Mouse (Mus musculus) 416B (cell line): ENCODE data around the gene Ubqln5.

Experiments used
- DNase-seq: peaks from one replicate; pipeline ENCODE4 v3.0.0; 2011; ENCODE audit warnings: low read depth

Ubqln5 gene

DNA sequence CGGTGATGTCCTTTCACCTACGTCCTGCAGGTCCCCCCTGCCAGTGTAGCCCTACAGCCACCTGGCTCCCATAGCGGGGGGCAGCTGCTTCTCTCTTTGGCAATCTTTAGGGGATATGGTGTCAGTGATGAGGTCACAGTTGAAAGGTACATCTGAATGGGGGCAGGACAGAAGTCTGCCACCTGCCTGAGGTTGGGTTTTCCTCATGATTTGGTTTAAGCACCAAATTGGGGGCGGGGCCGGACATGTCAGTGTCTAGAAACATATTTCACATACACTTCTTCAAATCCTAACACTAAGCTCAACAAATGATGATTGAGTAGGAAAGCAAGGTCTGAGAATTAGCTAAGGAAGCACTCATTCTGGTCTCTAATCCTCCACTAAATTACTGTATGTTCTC lies at the start of gene Ubqln5:
Gene Ubqln5 (minus strand): TSS at position 101 of the 400 bp plus-strand sequence.
- DNase-seq: no peak

DNA sequence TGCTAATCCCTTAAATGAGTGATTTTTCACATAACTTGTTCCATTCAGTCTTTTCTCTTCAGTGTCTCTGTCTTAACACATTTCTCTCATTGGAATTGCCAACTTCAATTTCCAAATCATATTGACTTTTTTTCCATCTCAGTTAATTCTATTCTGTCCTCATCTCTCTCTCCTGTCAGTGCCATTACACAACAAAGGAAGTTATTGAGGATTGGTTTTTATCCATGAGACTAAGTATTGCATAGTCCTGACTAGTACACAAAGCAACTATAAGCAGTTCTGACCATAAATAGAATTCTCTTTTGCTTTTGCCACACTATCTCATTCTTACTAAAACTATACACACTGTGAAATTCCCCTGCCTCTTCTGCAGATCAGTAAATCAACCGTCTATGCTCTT lies 49.4 kb upstream of the Ubqln5 start:
- no peak for DNase-seq

DNA sequence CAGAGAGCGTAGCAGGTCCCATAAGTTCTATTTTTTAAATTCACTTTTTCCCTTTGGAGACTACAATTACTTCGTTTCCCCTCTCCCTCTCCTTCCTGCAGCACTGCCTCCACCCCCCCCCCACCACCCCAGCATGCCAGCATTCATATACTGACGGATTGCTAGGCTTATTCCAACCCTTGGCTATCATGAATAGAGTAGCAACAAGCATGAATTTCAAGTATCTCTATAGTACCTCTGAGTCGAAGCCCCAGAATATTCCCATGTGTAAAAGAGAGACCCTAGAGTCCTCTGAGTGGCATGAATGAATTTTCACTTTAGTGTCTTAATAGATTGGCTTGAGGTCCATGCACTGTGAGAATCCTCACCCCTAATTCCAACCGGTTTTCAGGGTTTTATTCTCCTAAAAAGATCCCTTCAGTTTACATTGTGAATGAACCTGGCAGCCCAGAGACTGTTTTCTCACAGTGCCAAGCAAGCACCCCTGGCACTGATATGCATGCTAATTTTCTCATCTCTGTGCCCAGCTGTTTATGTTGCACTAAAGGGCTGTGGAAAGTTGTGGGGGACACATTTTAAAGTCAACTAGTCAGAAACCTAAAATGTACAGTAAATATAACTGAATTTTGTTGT lies 48.9 kb upstream of the Ubqln5 start:
- DNase-seq: no peak

DNA sequence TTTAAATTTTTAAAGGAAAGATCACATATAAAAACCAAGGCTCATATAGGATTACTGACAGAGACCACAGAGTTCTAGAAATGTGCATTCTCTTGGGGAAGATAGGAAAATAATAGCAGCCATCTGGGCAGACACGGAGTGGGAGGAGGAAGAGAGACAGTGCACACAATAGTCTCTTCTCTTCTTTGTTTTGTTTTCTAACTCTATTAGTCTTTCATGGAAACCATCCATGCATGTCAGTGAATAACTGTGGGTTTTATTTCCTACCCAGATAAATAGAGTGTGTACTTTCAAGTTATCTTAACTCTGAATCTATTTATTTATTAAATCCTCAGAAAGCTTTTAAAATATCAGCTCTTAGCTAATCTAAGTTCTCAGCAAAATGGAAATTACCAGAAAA lies 45.5 kb upstream of the Ubqln5 start:
- no peak for DNase-seq

DNA sequence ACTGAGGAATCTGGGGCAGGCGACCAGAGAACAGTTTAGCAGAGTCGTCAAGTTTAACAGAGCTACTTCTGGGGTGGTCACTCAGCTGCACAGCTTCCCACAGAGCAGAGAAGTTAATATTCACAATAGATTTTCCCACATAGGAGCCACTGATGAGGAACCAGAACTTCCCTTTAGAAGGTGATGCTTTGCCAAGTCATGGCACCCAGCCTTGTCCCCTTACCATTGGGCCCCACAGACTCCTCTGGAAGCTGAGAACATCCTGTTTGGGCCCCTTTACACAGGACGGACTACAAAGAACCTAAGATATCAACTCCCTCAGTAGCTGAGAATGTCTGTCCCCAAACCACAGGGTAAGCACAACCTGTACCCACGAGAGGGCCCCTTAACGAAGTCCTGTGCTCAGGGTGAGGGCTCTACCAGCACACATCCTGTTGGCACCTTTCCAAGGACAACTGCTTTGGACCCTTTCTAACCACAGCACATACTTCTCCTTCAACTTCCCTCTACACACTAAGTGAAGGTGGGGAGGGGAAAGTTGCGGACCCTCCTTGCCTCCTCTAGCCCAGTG lies 40.1 kb upstream of the Ubqln5 start:
- DNase-seq: peak; percentile 99

DNA sequence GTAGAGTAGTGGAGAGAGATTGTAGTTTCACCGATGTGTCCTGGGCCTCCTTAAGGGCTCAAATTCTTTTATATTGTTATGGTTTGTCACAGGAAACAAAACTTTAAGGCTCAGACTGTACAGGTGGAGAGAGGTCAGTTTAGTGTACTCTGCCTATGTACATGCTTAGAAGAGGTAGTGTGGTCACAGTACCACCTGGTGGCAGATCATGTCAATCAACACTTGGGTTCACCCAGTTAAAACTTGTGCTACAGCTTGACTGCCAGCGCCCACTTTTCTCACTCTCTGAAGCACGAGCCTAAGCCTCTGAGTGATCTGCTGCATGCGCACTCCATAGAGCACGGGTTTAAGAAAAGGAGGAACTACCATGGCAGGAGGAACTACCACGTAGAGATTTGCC lies 37.5 kb upstream of the Ubqln5 start:
- DNase-seq: peak; percentile 90

DNA sequence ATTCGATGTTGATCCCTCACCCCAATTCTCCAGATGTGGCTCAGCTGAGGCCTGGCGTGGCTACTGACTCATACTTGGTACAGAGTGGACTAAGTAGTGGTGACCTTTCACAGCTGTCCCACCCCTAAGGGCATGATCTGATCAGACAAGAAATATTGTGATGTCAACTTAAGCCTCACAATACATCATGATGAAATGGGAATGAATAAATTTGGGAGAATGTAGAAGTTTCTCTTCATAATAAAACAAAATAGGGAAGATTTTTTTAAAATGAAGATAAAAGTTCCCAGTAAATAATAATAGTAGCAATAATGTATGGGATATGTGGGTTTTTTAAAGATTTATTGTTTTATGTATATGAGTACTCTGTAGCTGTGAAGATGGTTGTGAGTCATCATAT lies 20.8 kb upstream of the Ubqln5 start, which contains the start of gene Ubqlnl:
Gene Ubqlnl (minus strand): TSS at position 101 of the 400 bp plus-strand sequence.
- DNase-seq: no peak

DNA sequence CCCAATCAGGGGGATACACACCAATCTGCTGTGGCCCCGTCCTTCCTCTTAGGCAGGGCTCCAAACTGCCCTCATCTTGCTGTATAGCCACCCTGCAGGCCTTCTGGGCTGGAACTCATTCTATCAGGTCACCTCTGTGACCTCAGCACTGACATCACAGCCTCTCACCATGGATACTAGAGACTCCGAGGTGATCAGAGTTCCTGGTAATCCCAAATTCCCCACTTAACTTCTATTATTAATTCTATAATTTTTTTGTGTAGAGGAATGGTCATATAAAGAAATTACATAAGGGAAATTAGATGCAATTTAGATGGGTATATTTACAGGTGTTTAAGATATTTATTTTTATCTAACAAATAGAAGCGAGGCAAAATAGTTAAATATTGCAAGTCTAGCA lies 13.6 kb upstream of the Ubqln5 start, which contains the start of gene Ubqln3:
Gene Ubqln3 (minus strand): TSS at position 101 of the 400 bp plus-strand sequence.
- no peak for DNase-seq

DNA sequence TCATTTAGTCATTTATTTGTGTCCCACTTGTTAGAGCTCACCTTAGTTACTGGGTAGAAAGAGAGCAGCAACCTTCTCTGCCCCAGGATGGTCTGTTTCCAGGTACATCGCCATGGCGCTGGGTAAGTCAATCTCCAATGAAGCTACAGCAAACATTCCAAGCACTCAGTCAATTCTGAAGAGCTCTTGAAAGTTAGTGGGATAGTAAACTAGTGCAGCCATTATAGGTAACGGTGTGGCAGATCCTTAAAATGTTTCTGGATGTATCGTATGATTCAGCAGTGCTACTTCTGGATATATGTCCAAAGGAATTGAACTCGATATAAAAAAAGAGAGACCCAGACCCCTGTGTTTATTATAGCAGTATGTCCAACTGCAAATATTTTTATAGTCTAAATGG lies 7.7 kb upstream of the Ubqln5 start, which contains the start of gene Olfr643:
Gene Olfr643 (minus strand): TSS at position 101 of the 400 bp plus-strand sequence.
- no peak for DNase-seq

DNA sequence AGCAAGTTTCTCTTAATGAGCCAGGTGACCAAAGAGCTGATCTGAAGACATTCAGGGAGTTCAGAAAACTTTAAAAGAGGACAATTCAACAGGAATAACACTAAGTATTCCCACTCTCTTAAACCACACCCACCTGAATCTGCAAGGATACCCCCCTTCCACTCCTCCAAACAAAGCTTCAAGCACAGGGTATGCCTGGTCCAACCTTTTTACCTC lies 25.0 kb downstream of the Ubqln5 start, which contains the start of gene Olfr646:
Gene Olfr646 (plus strand): TSS at position 117 of the 216 bp plus-strand sequence.
- DNase-seq: no peak

DNA sequence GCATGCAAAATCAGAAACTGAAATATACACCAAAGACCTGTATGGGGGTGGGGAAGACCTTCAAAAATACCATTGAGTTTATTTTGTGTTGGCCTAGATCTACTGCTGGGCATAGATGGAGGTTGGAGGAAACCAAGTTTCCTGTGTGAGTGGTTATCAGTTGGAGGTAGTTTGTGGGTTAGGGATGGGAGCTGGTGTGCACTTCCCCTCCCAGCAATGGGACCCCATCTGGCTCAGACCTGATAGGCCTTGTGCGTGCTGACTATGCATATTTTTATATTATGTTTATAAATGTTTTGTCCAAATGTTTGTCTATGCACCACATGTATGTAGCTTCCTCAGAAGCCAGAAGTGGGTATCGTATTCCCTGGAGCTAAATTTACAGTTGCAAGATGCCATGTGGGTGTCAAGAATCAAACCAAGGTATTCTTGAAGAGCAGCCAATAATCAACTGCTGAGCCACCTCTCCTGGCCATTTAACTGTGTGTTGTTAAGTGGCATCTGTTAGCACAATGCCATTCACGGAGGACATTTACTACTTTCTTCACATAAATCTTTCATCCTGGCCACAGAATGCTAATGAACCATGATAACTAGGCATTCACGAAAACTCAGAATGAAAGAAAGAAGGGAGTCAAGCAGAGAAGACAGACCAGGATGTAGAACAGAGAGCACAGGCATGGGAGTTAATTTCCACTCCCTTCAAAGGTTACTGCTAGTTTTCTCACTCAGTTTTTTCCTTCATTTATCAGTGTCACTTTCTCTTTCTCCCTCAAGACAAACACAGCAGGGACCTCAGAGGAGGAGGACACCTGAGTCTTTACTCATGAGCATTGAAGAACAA lies 25.5 kb downstream of the Ubqln5 start:
- DNase-seq: peak; percentile 99

DNA sequence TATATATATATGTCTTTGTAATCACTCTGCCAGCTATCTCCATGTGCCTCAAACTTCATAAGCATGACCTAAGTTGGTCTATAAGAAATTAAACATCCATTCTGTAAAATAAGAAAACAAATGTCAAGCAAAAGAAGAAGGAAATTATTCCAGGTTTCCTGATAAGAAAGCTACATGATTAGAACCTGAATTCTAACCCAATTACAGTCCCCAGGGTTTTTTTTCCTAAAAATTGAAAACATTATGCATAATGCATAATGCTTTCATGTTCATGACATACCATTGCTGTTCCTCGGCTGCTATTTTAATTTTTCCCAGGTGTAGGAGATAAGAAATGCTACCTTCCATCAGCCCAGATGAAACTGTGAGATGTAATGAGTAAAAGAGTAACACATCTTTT lies 44.3 kb downstream of the Ubqln5 start, which contains the start of gene Olfr645:
Gene Olfr645 (minus strand): TSS at position 101 of the 400 bp plus-strand sequence.
- no peak for DNase-seq
